Mouse (Mus musculus): Measurements from ENCODE around the gene Ankrd13a.

The Ankrd13a gene

DNA sequence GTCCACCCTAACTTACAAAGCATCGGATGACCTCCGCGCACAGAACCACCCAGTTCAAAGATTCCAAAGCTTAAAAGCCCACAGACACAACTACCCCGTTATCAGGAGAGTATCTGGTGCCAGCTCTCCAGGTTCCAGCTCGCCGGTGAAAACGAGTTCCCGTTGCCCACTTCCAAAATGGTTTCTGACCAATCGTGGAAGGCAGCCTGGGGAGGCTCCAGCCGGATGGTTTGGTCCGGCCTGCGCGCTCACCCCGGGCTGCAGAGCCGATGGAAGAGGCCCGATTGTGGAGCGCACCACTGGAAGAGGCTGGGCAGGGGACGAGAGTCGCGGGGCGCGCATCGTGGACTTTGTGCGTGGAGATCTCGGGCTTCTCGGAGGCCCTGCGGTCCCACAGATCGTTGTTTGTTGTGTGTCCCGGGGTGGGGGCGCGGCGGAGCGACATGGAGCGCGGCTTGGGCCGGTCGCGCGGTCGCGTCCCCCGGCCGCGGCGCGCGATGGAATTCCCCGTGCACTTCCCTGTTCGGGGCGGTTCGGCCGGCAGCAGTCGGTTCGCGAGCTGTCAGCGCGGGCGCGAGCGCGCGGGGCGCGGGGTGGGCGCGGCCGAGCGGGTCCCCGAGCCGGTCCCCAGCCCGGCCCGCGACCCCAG lies at the start of gene Ankrd13a:
TSS of gene Ankrd13a (plus strand) at position 275 of the 649 bp plus-strand sequence.
- DNase-seq (ENCODE audit: low spot score in 2 of 2): peak; percentile 82 to 86

DNA sequence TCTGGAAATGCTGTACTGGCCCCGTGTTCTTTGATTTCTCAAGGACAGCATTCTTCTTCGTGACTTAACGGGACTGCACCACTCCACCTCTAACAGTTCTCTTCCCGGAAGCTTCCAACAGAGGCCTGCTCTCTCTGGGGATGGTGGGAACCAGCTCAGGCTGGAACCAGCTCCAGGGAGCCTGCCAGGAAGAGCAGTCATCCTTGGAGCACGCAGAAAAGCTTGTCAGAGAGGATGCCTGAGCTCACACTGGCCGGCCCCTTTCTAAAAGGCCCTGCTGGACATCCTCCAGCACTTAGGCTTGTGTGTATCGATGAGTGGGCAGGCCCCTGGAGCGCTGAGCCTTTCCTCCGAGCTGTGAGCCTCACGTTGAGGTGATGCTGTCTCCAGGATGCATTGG lies 46.3 kb upstream of the Ankrd13a start:
- no peak for DNase-seq (ENCODE audit: low spot score in 2 of 2)

GRCm38 (mm10) chr5:114730129-114730528 lies 44.3 kb upstream of the Ankrd13a start:
- no peak for DNase-seq (ENCODE audit: low spot score in 2 of 2)

DNA sequence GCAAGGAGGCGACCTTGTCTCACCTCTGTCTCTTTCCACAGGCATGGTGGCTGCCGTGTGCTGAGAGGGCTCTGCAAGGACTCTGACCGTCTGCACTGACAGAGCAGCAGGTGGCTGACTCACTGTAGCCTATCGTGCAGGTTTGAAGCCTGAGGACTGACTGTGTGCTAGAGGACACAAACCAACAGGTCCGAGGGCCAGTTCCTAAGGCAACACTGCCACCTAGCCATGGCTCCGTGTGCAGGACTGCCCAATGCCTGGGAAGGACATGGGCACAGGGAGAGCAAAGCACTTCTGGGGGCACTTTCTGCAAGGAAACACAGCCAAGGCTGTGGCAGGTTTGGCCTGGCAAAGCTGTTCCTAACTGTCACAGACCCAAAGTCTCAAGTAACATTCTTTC lies 43.0 kb upstream of the Ankrd13a start:
- DNase-seq (ENCODE audit: low spot score in 2 of 2): no peak

DNA sequence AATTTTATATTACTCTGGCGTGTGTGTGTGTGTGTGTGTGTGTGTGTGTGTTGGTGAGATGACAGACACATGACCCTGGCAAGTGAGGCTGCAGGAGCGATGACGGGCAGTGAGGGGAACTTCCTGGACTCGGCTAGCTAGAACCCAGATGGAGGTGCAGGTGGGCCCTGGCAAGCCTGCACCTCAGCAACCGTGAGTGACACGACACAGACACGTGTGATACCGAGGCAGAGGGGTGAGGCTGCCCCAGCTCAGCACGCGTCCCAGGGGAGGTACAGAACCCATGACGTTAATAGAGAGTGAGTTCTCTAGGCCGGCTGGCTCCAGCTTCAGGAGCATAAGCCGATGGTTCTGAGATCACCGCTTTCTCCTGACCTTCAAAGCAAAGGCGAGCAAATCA lies 42.5 kb upstream of the Ankrd13a start:
- no peak for DNase-seq (ENCODE audit: low spot score in 2 of 2)

- no peak for DNase-seq (ENCODE audit: low spot score in 2 of 2)
Measured at GRCm38 (mm10) chr5:114733606-114734005, 40.9 kb upstream of the Ankrd13a start.

DNA sequence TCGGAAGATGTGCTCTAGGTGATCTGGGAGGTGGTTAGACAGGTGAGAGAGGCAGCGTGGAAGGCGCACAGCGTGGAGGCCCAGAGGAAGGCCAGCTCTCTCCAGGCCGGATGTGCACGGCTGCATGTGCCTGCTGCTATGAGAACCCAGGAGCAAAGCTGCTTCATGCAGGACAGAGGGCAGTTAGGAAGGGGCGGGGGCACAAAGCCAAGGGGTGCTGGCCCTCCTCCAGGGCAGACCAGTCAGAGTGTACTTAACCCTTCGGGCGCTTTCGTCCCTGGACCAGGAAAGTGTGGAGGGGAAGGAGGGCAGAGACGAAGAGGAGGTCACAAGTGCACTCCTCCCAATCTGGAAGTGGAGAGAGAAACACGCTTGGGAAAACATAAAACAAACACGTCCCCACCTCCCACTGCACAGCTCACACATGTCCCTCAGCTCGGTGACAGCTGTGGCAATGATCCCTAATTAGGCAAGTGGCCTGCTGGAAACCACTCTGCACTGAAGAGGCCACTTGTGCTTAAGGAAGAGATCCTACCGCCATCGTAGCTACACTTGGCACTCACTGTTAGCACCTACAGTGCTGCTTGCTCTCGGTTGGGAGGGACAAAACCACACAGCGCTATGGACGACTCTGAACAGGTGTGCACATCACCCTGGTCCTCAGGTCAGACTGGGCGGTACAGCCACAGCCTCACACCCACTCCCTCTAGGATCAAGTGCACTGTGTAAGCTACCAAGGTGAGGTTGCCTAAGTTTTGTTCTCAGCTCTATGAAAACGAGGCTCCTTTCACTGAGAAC lies 37.2 kb upstream of the Ankrd13a start:
- no peak for DNase-seq (ENCODE audit: low spot score in 2 of 2)

- DNase-seq (ENCODE audit: low spot score in 2 of 2): no peak
Measured at GRCm38 (mm10) chr5:114738707-114739241, 35.7 kb upstream of the Ankrd13a start.

DNA sequence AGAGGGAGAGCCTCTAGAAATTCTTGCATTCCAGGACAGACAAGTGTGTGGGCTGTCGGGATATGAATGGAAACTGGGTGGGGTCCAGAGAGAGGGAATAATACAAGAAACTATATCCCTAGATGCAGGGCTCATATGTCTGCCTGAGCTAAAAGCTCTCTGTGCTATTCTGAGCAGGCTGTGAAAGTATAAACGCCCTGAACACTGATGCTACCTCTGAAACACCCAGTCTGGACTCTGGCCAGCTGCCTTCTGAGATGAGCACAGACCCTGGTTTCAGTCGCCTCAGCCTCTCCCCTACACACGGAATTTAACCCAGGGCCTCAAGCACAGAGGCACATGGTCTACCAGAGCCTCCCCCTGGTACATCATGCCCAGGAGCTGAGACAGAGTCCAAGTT lies 33.9 kb upstream of the Ankrd13a start:
- no peak for DNase-seq (ENCODE audit: low spot score in 2 of 2)

GRCm38 (mm10) chr5:114742572-114742971 lies 31.9 kb upstream of the Ankrd13a start:
- no peak for DNase-seq (ENCODE audit: low spot score in 2 of 2)

DNA sequence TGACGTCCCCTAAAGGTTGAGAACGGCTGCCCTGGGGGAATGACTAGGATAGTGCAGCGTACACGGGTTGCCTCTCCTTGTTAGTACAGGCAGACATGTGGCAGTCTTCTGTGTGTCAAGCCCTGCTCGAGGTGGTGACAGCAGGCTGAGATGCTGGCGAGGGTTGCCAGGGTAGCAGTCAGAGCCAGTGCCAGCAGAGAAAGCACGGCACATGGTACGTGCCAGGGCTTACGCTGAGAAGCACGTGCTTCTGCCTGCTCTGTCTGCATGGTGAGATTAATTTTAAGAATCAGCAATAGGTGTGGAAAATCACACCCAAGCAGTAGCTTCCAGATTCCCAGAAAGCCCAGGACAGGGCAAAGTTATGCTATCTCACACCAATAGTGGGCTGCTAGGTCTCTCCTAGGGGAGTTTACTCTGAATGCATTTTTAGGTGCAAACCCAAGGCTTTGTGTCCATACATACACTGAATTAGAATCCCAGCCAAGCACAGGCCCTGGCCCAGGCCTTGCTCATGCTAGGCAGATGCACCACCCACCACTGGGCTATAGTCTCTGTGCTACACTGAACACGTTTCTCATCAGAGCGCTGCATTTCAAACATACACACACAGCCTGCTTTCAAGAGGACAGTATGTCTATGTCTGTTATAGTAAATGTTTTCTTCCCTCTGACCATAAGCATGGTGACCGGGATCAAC lies 31.3 kb upstream of the Ankrd13a start:
- no peak for DNase-seq (ENCODE audit: low spot score in 2 of 2)

- DNase-seq (ENCODE audit: low spot score in 2 of 2): no peak
Measured at GRCm38 (mm10) chr5:114743697-114744090, 30.8 kb upstream of the Ankrd13a start.

DNA sequence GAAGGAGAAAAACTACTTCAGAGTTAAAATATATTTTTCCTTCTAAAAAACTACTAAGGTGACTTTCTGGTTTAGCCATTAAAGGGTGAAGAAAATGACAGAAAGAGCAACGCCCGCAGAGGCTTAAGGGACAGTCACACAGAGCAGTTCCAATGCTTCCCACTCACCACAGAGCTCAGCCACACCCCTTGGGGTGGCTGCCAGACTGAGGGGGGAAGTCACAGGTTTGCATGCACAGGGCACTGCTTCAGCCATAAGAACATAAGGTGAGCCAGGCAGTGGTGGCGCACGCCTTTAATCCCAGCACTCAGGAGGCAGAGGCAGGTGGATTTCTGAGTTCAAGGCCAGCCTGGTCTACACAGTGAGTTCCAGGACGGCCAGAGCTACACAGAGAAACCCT lies 28.9 kb upstream of the Ankrd13a start:
- no peak for DNase-seq (ENCODE audit: low spot score in 2 of 2)

- no peak for DNase-seq (ENCODE audit: low spot score in 2 of 2)
Measured at GRCm38 (mm10) chr5:114746886-114747285, 27.6 kb upstream of the Ankrd13a start.

DNA sequence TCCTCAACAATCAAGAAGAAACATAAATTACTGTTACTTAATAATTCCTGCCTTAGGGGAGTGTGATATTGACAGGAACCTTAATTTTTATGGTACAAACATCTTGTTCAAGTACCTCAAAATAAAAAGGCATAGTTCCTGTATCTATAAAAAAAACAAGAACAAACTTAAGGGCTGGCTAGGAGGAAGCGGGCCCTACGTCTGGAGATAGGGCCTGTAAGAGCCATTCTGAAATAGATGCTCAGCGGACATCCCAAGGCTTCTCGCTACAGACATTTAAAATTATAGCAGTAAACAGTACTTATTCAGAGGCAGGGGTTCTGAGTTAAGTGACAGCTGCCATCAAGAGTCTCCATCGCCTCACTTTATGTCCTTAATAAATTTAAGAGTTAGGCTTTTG lies 27.0 kb upstream of the Ankrd13a start:
- DNase-seq (ENCODE audit: low spot score in 2 of 2): no peak

- DNase-seq (ENCODE audit: low spot score in 2 of 2): no peak
Measured at GRCm38 (mm10) chr5:114750325-114750724, 24.2 kb upstream of the Ankrd13a start.

DNA sequence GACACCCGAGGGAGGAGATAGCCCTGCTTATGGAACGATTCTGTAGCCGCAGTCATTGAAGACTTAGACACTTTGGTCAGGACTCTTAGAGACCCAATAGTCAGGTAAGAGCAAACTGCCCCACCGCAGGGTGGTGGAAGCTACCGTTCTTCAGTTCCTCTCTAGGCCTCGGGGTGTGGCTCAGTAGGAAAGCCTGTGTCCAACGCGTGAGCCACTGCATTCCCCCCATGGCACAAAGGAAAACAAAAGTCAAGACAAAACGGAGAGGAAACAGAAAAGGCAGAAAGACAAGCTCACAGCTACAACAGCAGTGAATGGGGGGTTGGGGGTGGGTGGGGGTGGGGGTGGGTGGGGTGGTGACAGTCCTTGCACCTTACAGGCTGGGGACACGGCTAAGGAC lies 22.1 kb upstream of the Ankrd13a start:
- DNase-seq (ENCODE audit: low spot score in 2 of 2): no peak

DNA sequence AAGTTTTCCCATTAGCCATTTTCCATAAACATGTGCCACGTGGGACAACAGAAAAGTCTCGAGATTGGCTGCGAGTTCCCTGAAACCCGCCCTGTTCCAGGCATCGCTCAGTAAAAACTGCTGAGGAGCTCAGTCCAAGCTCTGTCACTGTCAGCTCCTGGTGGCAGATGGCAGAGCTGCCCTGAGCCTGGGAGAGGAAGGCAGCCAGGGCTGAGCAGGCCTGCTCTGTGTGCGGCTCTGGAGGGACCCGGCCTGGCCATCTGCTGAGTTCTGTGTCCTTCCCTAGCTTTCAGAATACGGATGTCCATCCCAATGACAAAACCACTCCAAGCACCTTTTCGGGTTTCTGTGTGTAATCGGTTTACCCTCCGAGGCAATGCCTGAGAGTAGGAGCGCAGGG lies 21.1 kb upstream of the Ankrd13a start:
- DNase-seq (ENCODE audit: low spot score in 2 of 2): no peak

DNA sequence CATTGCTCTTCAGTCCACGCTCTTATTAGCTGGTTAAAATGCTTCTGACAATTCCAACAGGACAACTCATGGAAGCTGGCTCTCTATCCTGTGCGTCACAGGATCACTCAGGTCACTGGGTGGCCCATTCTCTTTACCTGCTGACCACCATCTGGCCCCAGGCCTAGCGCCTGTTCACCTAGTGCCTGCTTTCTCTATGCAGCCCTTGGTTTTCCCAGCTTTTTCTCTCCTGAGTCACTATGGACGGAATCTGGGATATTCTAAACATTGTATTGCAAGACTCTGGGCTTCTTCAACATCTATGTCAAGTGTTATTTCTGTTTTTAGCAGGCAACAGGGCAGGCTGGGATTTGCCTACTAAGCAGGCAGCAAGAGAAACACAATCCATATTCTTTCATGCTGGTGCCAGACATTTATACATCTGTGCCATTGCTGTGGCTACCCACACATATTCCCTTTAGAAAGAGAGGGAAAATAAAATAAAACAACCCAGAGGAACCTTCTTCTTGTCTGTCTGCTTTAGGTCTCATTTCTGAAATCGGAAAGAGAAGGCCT lies 14.9 kb upstream of the Ankrd13a start:
- no peak for DNase-seq (ENCODE audit: low spot score in 2 of 2)

- DNase-seq (ENCODE audit: low spot score in 2 of 2): no peak
Measured at GRCm38 (mm10) chr5:114761980-114762379, 12.5 kb upstream of the Ankrd13a start.

GRCm38 (mm10) chr5:114764812-114765735 lies 9.4 kb upstream of the Ankrd13a start:
- DNase-seq (ENCODE audit: low spot score in 2 of 2): no peak

Data from frontal cortex, postnatal 25 days (tissue).